Mouse (Mus musculus): Measurements from ENCODE around the gene Cox19. TPM values are rescaled to one million over a fixed set of nuclear protein-coding genes. Genes with fewer than 3 reads are reported as not detected.

Cox19 gene
- total RNA-seq, 2 experiments from 2014 or later = 74.4 to 86.5 TPM

DNA sequence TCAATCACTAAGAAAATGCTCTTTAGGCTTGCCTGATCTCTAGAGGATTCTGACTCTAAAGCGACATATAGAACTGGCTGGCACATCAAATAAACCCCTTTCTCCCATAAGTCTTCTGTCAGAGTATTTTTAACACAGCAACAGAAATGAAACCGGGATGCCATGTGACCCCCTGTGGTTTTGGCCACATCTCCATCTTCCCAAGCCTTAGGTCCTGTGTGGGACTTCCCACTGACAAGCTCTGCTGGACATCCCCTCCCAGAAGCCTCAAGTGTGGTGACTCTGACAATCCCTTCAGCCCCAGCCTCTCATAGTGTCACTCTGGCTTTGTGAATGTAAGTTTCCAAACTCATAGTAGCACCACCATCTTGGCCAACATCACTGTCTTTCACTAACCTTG, 57.1 kb downstream of the Cox19 start:
- no peak for DNase-seq

DNA sequence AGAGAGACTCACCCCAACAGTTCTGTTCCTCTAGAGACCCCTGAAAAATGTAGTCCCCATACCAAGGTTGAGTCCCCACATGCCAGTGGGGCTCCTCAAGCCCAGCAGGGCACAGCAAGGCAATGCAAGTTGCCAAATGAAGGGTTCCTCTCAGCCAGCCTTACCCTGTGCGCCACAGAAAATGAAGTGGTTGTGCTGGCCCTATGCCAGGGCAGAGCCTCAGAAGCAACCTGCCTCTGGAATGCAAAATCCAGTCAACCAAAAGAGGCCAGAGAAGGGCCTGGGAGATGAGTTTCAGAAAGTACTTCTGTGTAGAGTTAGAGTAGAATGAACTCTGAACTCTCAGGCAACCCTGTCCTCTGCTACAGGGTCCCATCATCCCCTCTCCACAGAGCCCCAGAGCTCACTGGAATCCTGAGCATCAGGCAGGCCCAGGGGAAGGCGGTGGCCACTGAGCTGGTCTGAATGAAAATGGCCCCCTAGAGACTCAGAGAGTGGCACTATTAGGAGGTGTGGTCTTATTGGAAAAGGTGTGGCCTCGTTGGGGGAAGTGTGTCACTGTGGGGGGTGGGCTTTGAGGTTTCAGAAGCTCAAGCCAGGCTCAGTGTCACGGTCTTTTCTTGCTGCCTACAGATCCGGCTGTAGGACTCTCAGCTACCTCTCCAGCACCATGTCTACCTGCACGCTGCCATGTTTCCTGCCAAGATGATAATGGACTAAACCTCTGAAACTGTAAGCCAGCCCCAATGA, 59.2 kb downstream of the Cox19 start:
- DNase-seq = no peak

GRCm38 (mm10) chr5:139290467-139291259, 60.6 kb downstream of the Cox19 start:
- DNase-seq = no peak

- DNase-seq = no peak
These were observed 62.6 kb downstream of the Cox19 start for GRCm38 (mm10) chr5:139288591-139288990.

- no peak for DNase-seq
These were observed 63.4 kb downstream of the Cox19 start for GRCm38 (mm10) chr5:139287787-139288186.

- no peak for DNase-seq
These were observed 64.1 kb downstream of the Cox19 start for GRCm38 (mm10) chr5:139287099-139287498.

Small RNA genes lying within 50 kb of the gene (microRNA-seq; reads per million reads assigned to microRNA genes)
- 50.8 to 177 reads per million in 2 experiments for gene Mir339 (ENCODE audit: borderline replicate concordance in 2 of 2)

Other genes with a start within 250 kb of the Cox19 start
- 1 to 10 TPM in 1 of 2 experiments, under 1 TPM in 1; 0.91 to 1.3 TPM for gene Prkar1b, start 201.4 kb downstream of the Cox19 start, total RNA-seq (2021)
- gene Dnaaf5, start 201.2 kb downstream of the Cox19 start, total RNA-seq (2021) = 10 to 100 TPM; 11.9 to 12.1 TPM
- 10 to 100 TPM; 33.2 to 35.6 TPM for gene Sun1, start 150.8 kb downstream of the Cox19 start, total RNA-seq (2021)
- 10 to 100 TPM; 28.7 to 30.3 TPM for gene Get4, start 99.1 kb downstream of the Cox19 start, total RNA-seq (2021)
- 1 to 10 TPM; 1.1 to 1.4 TPM for gene Adap1, start 25.8 kb downstream of the Cox19 start, total RNA-seq (2021)
- gene Cyp2w1, start 1.2 kb upstream of the Cox19 start, total RNA-seq (2021) = not detected
- gene Gpr146, start 26.3 kb upstream of the Cox19 start, total RNA-seq (2021) = 10 to 100 TPM; 23.5 to 23.6 TPM
- under 1 TPM; 0.32 to 0.61 TPM for gene C130050O18Rik, start 53.9 kb upstream of the Cox19 start, total RNA-seq (2021)
- 1 to 10 TPM in 1 of 2 experiments, under 1 TPM in 1; 0.82 to 1.6 TPM for gene Gper1, start 71.7 kb upstream of the Cox19 start, total RNA-seq (2021)
- 1 to 10 TPM; 7.8 to 8.0 TPM for gene 3110082I17Rik, start 109.1 kb upstream of the Cox19 start, total RNA-seq (2021)
- gene Zfand2a, start 133.1 kb upstream of the Cox19 start, total RNA-seq (2021) = 1 to 10 TPM; 7.3 to 8.2 TPM
- gene Uncx, start 192.1 kb upstream of the Cox19 start, total RNA-seq (2021) = not detected